Mouse (Mus musculus) frontal cortex, postnatal 36 days (tissue): Measurements from ENCODE around the gene Matn1.

Experiments used
- DNase-seq, 2 experiments: peaks; one replicate each; pipeline ENCODE4 v3.0.0; 2022; ENCODE audit warnings: low spot score in 2 of 2

Gene Matn1

GRCm38 (mm10) chr4:130984416-130985182, 40.4 kb downstream of the Matn1 start:
- DNase-seq, result no peak

DNA sequence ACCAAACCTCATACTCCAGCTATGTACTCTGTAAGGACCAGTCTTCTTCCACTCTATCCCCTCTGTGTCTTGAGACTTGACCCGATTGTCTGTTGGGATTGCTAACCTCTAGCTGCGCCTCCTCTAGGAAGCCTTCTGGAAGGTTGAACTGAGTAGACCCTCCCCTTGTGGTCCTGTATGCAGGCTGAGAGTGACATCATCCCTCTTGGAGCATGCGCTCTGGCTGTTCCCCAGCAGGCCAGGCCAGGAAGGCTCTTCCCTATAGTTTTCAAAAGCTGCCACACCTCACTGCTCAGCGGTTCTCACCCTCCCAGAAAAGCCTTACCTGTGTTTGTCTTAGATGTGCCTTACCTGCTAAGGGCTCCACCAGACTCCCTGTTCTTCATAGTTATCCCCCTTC, 42.9 kb downstream of the Matn1 start:
- DNase-seq, result no peak

- DNase-seq, result no peak
These were observed 44.1 kb downstream of the Matn1 start for GRCm38 (mm10) chr4:130988219-130988839.

- DNase-seq, result no peak
These were observed 45.0 kb downstream of the Matn1 start for GRCm38 (mm10) chr4:130989146-130989545.

GRCm38 (mm10) chr4:130990966-130991365, 46.8 kb downstream of the Matn1 start:
- no peak for DNase-seq

GRCm38 (mm10) chr4:130994556-130994955, 50.4 kb downstream of the Matn1 start:
- no peak for DNase-seq

GRCm38 (mm10) chr4:130999744-131000527, 55.8 kb downstream of the Matn1 start:
- no peak for DNase-seq

DNA sequence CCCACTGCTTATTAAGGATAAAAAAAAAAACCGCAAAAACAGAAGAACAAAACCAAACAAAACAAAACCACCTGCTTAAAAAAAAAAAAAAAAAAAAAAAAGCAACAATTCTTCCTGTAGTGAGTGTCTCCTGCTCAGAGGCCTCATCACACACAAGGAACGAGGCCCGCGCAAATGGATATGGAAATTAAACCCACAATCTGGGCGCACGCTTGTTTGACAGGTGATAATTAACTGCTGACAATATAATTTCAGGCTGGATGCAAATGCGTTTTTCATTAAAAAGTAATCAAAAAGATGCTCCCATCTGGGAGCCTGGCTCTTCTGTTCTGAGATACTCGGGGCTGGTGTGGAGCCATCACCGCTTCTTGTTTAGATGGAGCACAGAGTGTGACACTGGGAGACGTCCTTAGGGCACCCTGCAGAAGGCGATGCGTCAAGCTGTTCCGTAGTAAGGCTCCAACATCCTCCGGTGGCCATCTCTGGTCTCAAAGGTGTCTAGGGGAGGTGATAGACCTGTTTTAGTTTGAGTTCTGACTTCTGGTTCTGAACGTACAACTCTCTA, 56.5 kb downstream of the Matn1 start:
- DNase-seq, result no peak
